Comparison of ENCODE assay signal across 13 mouse cellular contexts in the genomic region with DNA sequence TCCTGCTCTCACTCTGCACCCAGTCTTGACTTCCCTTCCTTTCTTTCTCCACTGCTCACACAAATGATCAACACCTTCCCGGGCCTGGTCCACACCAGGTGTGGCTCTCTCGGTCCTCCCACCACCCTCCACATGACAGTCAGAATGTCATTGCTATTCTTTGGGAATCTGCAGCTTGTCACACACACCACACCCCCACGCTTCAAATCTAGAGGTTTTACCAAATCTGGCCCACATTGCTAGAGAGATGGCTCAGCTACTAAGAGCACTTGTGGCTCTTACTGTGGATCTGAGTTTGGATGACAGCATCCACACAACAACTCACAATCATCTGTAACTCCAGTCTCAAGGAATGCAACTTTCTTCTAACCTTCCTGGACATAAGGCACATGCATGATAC.
"Had no signal": no experiment of that assay in that cellular context is flagged by ENCODE, and none has a peak within 500 bp of the region (broad histone marks: within the 10 kb centered on the region; RNA-seq: fewer than 3 reads in every experiment).

No protein-coding gene starts in this region.

- DNase-seq: kidney, adult 11 months; kidney, adult 8-10 months; kidney, postnatal 10 days; kidney, postnatal 36 days; liver, embryonic 13.5 days; lung, adult 2 months; lung, postnatal 14 days; lung, postnatal 4 days; midbrain, embryonic 14.5 days; right cerebral cortex, postnatal 14 days; spleen, adult 18-20 months; thymus, adult 18-20 months; thymus, postnatal 36 days had no signal
